Mouse (Mus musculus) C2C12 (cell line): Measurements from ENCODE around the gene Wdfy1. TPM values are rescaled to one million over a fixed set of nuclear protein-coding genes. Genes with fewer than 3 reads are reported as not detected.

Source experiments
- H3K27me3 ChIP-seq: one replicate; pipeline ENCODE4 v1.6.1; 2011; ENCODE audit not compliant: control insufficient read depth, insufficient read depth, insufficient read length
- H3K36me3 ChIP-seq: one replicate; pipeline ENCODE4 v1.6.1; 2011; ENCODE audit not compliant: control insufficient read depth, insufficient read depth
- H3K4me3 ChIP-seq: one replicate; pipeline ENCODE4 v1.5.1; 2011; ENCODE audit warnings: mild to moderate bottlenecking, control low read depth; ENCODE audit not compliant: poor library complexity, insufficient read depth, severe bottlenecking
- H3K79me2 ChIP-seq: one replicate; pipeline ENCODE4 v1.6.1; 2011; ENCODE audit not compliant: control insufficient read depth, insufficient read depth
- H3K79me3 ChIP-seq: one replicate; pipeline ENCODE4 v1.6.1; 2011; ENCODE audit warnings: low read depth, control low read depth
- H3ac ChIP-seq: one replicate; pipeline ENCODE3; 2011; ENCODE audit warnings: low read depth; ENCODE audit not compliant: control insufficient read depth, insufficient read length
- CEBPB ChIP-seq: IDR thresholded peaks from one replicate; pipeline ENCODE4 v1.6.1; 2011; ENCODE audit warnings: low read depth, mild to moderate bottlenecking, control low read depth, moderate library complexity
- CTCF ChIP-seq: IDR thresholded peaks from one replicate; pipeline ENCODE4 v1.5.1; 2011; ENCODE audit not compliant: control insufficient read depth, insufficient read depth, insufficient read length
- FOSL1 ChIP-seq: IDR thresholded peaks from one replicate; pipeline ENCODE4 v1.8.0; 2011; ENCODE audit warnings: mild to moderate bottlenecking, low read length; ENCODE audit not compliant: poor library complexity, insufficient read depth, severe bottlenecking
- MAX ChIP-seq: IDR thresholded peaks from one replicate; pipeline ENCODE4 v1.6.1; 2011; ENCODE audit warnings: mild to moderate bottlenecking, control low read depth
- MYOD1 ChIP-seq: IDR thresholded peaks from one replicate; pipeline ENCODE4 v1.6.1; 2011; ENCODE audit warnings: low read depth; ENCODE audit not compliant: control insufficient read depth, insufficient read length
- MYOG ChIP-seq: IDR thresholded peaks from one replicate; pipeline ENCODE4 v1.6.1; 2011; ENCODE audit not compliant: control insufficient read depth, insufficient read length; ENCODE audit errors: extremely low read depth
- USF1 ChIP-seq: IDR thresholded peaks from one replicate; pipeline ENCODE4 v1.6.1; 2011; ENCODE audit warnings: low read depth, mild to moderate bottlenecking, control low read depth, moderate library complexity
- long read RNA-seq, 2 experiments: library from polyadenylated mRNA; unstranded; transcript quantifications; one replicate each; pipeline ENCODE4 v2.0.0; 2019 to 2020
- polyA plus RNA-seq: library from polyadenylated mRNA; unstranded; fragments of >200 nt; fragmentation: generic; extraction: Trizol; gene quantifications from one replicate; pipeline ENCODE4 v1.2.1, GENCODE M21; 2012; ENCODE audit warnings: missing spikeins

Gene Wdfy1
- 22.7 TPM for polyA plus RNA-seq
- long read RNA-seq, experiment 1, full-length matches to known transcripts = 46 of 56 reads
- long read RNA-seq, experiment 1, partial matches to known transcripts = 3 of 56 reads
- long read RNA-seq, experiment 1, other reads (novel, unspliced or antisense) = 7 of 56 reads
- long read RNA-seq, experiment 2, full-length matches to known transcripts = 117 of 120 reads
- long read RNA-seq, experiment 2, partial matches to known transcripts = 2 of 120 reads
- long read RNA-seq, experiment 2, other reads (novel, unspliced or antisense) = 1 of 120 reads

GRCm38 (mm10) chr1:79775927-79776458 lies at the start of gene Wdfy1, which contains the start of gene Mrpl44:
TSS of gene Wdfy1 (minus strand) at chr1:79776143.
TSS of gene Mrpl44 (plus strand) at chr1:79776018.
- Histone ChIP-seq H3K36me3 (peaks cover 30% of the 10 kb centered on the region), H3ac (peak within 1 kb of the TSS; percentile 69), H3K4me3 (peak within 1 kb of the TSS; percentile 82), H3K79me3 (peaks cover 13% of the 10 kb centered on the region), H3K79me2 (peaks cover 25% of the 10 kb centered on the region), H3K27me3 (no peaks in the 10 kb centered on the region)
- TF ChIP-seq FOSL1 (no peak), MYOD1 (no peak), USF1 (no peak), MAX (peak; percentile 86)

GRCm38 (mm10) chr1:79823951-79824633 lies 48.1 kb upstream of the Wdfy1 start:
- peak overlapping the region; percentile 12 for H3K4me3 ChIP-seq
- no peak overlapping the region for H3ac ChIP-seq
- H3K79me2 ChIP-seq = no peaks in the 10 kb centered on the region
- H3K36me3 ChIP-seq = no peaks in the 10 kb centered on the region
- TF ChIP-seq MAX (no peak), MYOG (no peak), MYOD1 (no peak), CTCF (no peak), CEBPB (no peak)
- no peaks in the 10 kb centered on the region for H3K79me3 ChIP-seq
- no peaks in the 10 kb centered on the region for H3K27me3 ChIP-seq

- Histone ChIP-seq H3K79me2 (no peaks in the 10 kb centered on the region), H3K79me3 (no peaks in the 10 kb centered on the region), H3K36me3 (no peaks in the 10 kb centered on the region)
These were observed 47.0 kb upstream of the Wdfy1 start for GRCm38 (mm10) chr1:79822806-79823525.

GRCm38 (mm10) chr1:79819296-79819879 lies 43.4 kb upstream of the Wdfy1 start:
- Histone ChIP-seq H3K79me3 (no peaks in the 10 kb centered on the region), H3K27me3 (no peaks in the 10 kb centered on the region), H3ac (no peak overlapping the region), H3K4me3 (no peak overlapping the region), H3K79me2 (no peaks in the 10 kb centered on the region), H3K36me3 (no peaks in the 10 kb centered on the region)
- TF ChIP-seq MYOG (no peak), CTCF (no peak), FOSL1 (no peak), CEBPB (no peak), USF1 (no peak)

More at GRCm38 (mm10) chr1:79822806-79823525, 47.0 kb upstream of the Wdfy1 start:
- TF ChIP-seq USF1 = no peak
- no peak for TF ChIP-seq CTCF
- no peak for TF ChIP-seq MAX
- no peak for TF ChIP-seq MYOG
- H3K4me3 ChIP-seq = no peak overlapping the region
- no peaks in the 10 kb centered on the region for H3K27me3 ChIP-seq
- H3ac ChIP-seq = no peak overlapping the region

GRCm38 (mm10) chr1:79815446-79815845 lies 39.5 kb upstream of the Wdfy1 start:
- no peak for TF ChIP-seq MYOD1
- TF ChIP-seq CEBPB = no peak
- TF ChIP-seq FOSL1 = no peak
- Histone ChIP-seq H3K36me3 (no peaks in the 10 kb centered on the region), H3ac (no peak overlapping the region), H3K4me3 (no peak overlapping the region), H3K27me3 (no peaks in the 10 kb centered on the region), H3K79me3 (no peaks in the 10 kb centered on the region), H3K79me2 (no peaks in the 10 kb centered on the region)
